Mouse (Mus musculus): ENCODE measurements around the gene Col9a1. TPM values are rescaled to one million over a fixed set of nuclear protein-coding genes. Genes with fewer than 3 reads are reported as not detected.
A peak's percentile ranks its signal among the peaks of the same experiment; 100 is the strongest.

The Col9a1 gene
- polyA plus RNA-seq (2016; fragmentation: Nextera tagmentation; extraction: Ambion mirVana): 35.6 and 35.8 TPM in 2 replicates

DNA sequence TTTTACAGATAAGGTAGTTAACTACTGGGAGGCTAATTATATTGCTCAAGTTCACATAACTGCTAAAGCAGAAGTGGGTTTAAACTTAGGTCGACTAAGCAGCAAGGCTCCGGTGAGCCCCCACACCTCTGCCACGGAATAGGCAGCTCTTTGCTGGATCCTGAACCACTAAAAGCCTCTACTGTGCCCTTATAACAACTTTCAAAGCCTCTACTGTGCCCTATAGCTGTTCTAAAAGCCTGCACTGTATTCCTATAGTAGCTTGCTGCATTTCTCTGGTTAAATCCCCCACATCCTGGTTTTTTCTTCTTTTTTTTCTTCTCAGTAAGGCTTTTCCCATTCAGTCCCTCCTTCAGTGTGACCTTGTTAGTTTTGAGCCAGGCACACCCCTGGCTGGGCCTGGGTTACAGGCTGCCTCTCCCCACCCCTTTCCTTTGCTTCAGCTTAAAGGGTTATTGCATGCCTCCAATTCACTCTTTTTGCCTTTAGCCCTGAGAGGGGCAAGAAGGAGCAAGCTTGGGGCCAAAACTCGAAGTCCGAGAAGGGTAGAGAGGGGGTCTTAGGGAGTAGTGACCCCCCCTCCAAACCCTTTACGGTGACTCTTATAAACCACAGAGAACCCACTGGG, at the start of gene Col9a1:
Gene Col9a1 (plus strand): TSS at position 387 of the 628 bp plus-strand sequence.
- no peak for ATAC-seq (ENCODE audit: insufficient number of reproducible peaks, low FRiP score)
- no peaks in the 10 kb centered on the region for H3K36me3 ChIP-seq
- H3K4me2 ChIP-seq: no peak within 1 kb of the TSS
- 68% methylated on average over 6 of the region's 6 CpGs for WGBS
- H3K9ac ChIP-seq: no peak within 1 kb of the TSS
- H3K4me3 ChIP-seq: no peak within 1 kb of the TSS
- H3K27ac ChIP-seq (ENCODE audit: poor library complexity, severe bottlenecking): no peak within 1 kb of the TSS
- H3K27me3 ChIP-seq (replicated peaks): no peaks in the 10 kb centered on the region
- peaks cover 3% of the 10 kb centered on the region; the same call in 1 of the 2 replicates for H3K9me3 ChIP-seq (replicated peaks)
- H3K4me1 ChIP-seq (replicated peaks): no peaks in the 10 kb centered on the region

DNA sequence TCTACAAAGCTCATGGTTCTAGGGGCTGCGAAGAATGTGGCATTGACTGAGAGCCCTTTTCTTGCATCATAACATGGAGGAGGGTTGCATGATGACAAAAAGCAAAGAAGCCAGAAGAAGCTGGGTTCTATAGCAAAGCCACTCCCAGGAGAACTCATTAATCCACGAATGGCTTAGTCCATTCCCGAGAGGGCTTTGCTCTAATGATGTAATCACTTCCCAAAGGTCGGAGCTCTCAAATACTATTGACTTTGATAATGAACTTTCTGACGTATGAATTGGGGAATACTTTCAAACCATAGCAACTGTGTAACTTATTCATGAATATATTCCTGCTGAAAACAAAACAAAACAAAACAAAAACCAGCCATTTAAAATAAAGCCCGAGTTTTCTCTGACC, 49.5 kb upstream of the Col9a1 start:
- Histone ChIP-seq H3K4me2 (no peak overlapping the region), H3K36me3 (no peaks in the 10 kb centered on the region), H3K9ac (no peak overlapping the region), H3K27ac (ENCODE audit: poor library complexity, severe bottlenecking) (no peak overlapping the region), H3K9me3 (replicated peaks) (no peaks in the 10 kb centered on the region), H3K4me1 (replicated peaks) (no peaks in the 10 kb centered on the region), H3K27me3 (replicated peaks) (no peaks in the 10 kb centered on the region), H3K4me3 (no peak overlapping the region)
- WGBS: 65% methylated on average over 6 of the region's 6 CpGs
- no peak for ATAC-seq (ENCODE audit: insufficient number of reproducible peaks, low FRiP score)

DNA sequence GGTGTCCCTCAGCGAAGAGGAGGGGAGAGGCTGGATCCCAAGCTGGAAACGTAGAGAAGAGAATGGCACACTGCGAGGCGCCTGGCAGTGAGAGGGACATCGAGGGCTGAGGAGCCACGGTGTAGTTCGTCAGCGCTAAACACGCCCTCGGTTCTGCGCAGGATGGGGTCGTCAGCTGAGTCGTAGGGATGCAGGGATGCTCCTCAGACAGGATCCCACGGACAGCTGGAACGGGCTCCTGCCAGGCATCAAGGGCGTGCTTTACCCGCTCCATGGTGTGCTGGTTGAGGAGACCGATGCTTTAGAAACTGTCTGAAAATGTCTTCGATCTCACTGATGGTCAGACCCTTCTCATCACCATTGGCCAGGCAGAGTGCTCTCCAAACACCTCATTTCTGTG, 43.6 kb upstream of the Col9a1 start:
- Histone ChIP-seq H3K27me3 (replicated peaks) (0 out of 2 replicates have a peak, but pooled peaks cover 5% of the 10 kb centered on the region), H3K9me3 (replicated peaks) (no peaks in the 10 kb centered on the region), H3K9ac (no peak overlapping the region), H3K4me3 (no peak overlapping the region), H3K4me2 (peak overlapping the region; percentile 31), H3K36me3 (no peaks in the 10 kb centered on the region), H3K27ac (ENCODE audit: poor library complexity, severe bottlenecking) (no peak overlapping the region), H3K4me1 (replicated peaks) (no peaks in the 10 kb centered on the region)
- no peak for ATAC-seq (ENCODE audit: insufficient number of reproducible peaks, low FRiP score)
- WGBS: 46% methylated on average over 19 of the region's 19 CpGs

DNA sequence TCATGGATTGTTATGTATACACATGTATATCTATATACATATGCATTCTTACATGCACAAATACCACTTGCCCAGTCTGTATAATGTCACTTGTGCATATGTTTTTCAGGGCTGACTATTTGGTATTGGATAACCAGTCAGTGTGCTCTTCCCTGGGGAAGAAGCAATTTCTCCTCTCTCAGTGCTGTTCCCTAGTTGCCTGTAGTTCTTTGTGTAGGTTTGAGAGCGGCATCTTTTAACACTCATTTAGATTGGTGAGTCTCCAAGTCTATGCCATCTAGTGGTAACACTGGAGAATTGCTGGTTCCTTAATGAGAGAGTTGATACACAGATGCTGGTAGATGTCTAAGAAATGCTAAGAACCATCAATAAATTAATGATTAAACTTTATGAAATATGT, 42.6 kb upstream of the Col9a1 start:
- no peak overlapping the region for H3K9ac ChIP-seq
- H3K27ac ChIP-seq (ENCODE audit: poor library complexity, severe bottlenecking): no peak overlapping the region
- WGBS: 0% methylated on average over 1 of the region's 1 CpGs
- H3K4me3 ChIP-seq: no peak overlapping the region
- H3K27me3 ChIP-seq (replicated peaks): 0 out of 2 replicates have a peak, but pooled peaks cover 5% of the 10 kb centered on the region
- H3K9me3 ChIP-seq (replicated peaks): no peaks in the 10 kb centered on the region
- ATAC-seq (ENCODE audit: insufficient number of reproducible peaks, low FRiP score): no peak
- H3K4me1 ChIP-seq (replicated peaks): no peaks in the 10 kb centered on the region
- no peaks in the 10 kb centered on the region for H3K36me3 ChIP-seq
- H3K4me2 ChIP-seq: no peak overlapping the region

DNA sequence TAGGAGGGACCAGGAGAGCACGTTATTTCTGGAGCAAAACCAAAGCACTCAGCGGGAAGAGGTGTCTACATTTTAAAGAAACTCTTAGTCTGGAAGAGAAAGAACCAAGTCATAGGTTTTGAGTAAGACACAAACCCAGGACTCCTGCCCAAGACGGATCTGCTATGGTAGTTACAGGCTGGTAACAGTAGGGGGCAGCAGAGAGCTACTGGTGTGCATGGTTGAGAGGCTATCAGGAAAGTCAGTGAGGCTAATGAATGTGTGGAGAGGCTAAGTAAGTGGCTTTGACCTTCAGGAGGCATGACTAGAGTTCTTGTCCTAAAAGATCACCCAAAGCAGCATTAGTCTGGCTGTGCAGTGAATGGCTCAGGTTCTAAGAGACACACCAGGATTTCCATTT, 40.3 kb upstream of the Col9a1 start:
- H3K9me3 ChIP-seq (replicated peaks): no peaks in the 10 kb centered on the region
- H3K9ac ChIP-seq: no peak overlapping the region
- no peak; the same call in 1 of the 2 replicates for ATAC-seq (ENCODE audit: insufficient number of reproducible peaks, low FRiP score)
- H3K27ac ChIP-seq (ENCODE audit: poor library complexity, severe bottlenecking): no peak overlapping the region
- H3K4me2 ChIP-seq: no peak overlapping the region
- H3K4me1 ChIP-seq (replicated peaks): no peaks in the 10 kb centered on the region
- 0 out of 2 replicates have a peak, but pooled peaks cover 5% of the 10 kb centered on the region for H3K27me3 ChIP-seq (replicated peaks)
- no peaks in the 10 kb centered on the region for H3K36me3 ChIP-seq
- H3K4me3 ChIP-seq: no peak overlapping the region
- WGBS: 8% methylated on average over 3 of the region's 3 CpGs

DNA sequence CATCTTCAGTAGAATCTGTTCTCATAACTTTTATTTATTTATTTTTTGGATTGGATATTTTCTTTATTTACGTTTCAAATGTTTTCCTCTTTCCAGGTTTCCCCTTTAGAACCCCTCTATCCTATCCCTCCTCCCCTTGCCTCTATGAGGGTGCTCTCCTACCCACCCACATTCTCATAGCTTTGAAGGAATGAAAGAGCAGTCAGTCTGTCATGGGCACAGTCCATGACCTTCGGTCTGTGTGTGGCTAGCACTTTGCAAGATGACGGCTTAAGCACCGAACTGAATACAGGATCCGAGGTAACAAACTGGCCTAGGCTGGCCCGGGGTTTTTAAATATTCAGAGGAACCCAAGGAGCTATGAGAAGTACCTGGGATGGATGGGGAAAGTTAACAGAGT, 36.9 kb upstream of the Col9a1 start:
- Histone ChIP-seq H3K9ac (no peak overlapping the region), H3K27ac (ENCODE audit: poor library complexity, severe bottlenecking) (no peak overlapping the region), H3K4me3 (no peak overlapping the region), H3K27me3 (replicated peaks) (no peaks in the 10 kb centered on the region), H3K4me1 (replicated peaks) (no peaks in the 10 kb centered on the region), H3K4me2 (no peak overlapping the region), H3K36me3 (no peaks in the 10 kb centered on the region), H3K9me3 (replicated peaks) (no peaks in the 10 kb centered on the region)
- ATAC-seq (ENCODE audit: insufficient number of reproducible peaks, low FRiP score): no peak
- 73% methylated on average over 6 of the region's 6 CpGs for WGBS

DNA sequence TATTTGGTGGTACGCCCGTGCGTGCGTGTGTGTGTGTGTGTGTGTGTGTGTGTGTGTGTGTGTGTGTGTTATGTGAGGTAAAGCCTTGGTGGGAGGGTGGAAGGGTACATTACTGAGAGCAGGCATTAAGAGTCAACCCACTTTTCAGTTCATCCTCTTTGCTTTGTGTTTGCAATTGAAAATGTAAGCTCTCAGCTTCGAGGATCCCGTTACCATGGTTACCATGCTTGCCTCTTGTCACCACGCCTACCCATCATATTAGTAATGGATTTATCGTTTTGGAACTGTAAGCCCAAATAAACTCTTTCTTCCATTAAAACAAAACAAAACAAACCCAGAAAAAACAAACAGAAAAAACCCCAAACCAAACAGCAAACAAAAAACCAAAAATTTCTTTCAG, 33.9 kb upstream of the Col9a1 start:
- no peak for ATAC-seq (ENCODE audit: insufficient number of reproducible peaks, low FRiP score)
- H3K36me3 ChIP-seq: no peaks in the 10 kb centered on the region
- WGBS: 81% methylated on average over 8 of the region's 8 CpGs
- no peaks in the 10 kb centered on the region for H3K9me3 ChIP-seq (replicated peaks)
- H3K4me1 ChIP-seq (replicated peaks): no peaks in the 10 kb centered on the region
- H3K4me2 ChIP-seq: no peak overlapping the region
- H3K27me3 ChIP-seq (replicated peaks): no peaks in the 10 kb centered on the region
- H3K9ac ChIP-seq: no peak overlapping the region
- H3K4me3 ChIP-seq: no peak overlapping the region
- H3K27ac ChIP-seq (ENCODE audit: poor library complexity, severe bottlenecking): no peak overlapping the region

DNA sequence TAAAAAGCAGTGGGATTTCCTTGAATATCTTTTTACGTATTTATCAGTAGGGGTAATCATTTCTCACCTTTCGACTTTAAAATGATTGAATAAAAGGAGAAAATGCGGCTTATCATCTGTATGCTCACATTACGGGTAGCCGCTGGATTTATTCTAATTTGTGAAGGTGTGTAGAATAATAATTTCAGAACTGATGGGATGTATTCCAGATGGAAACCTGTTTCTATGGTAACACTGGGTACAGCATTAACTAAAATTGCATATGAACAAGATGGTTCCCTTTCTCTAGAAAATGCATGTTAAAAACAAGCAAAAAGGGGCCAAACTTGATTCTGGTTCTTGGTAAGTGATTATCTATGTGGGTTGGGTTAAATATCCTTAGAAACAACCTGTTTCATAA, 19.7 kb upstream of the Col9a1 start:
- Histone ChIP-seq H3K4me2 (no peak overlapping the region), H3K27me3 (replicated peaks) (no peaks in the 10 kb centered on the region), H3K36me3 (no peaks in the 10 kb centered on the region), H3K4me1 (replicated peaks) (no peaks in the 10 kb centered on the region), H3K4me3 (no peak overlapping the region), H3K27ac (ENCODE audit: poor library complexity, severe bottlenecking) (no peak overlapping the region), H3K9me3 (replicated peaks) (peaks cover 26% of the 10 kb centered on the region), H3K9ac (no peak overlapping the region)
- no peak for ATAC-seq (ENCODE audit: insufficient number of reproducible peaks, low FRiP score)
- 85% methylated on average over 5 of the region's 5 CpGs for WGBS

DNA sequence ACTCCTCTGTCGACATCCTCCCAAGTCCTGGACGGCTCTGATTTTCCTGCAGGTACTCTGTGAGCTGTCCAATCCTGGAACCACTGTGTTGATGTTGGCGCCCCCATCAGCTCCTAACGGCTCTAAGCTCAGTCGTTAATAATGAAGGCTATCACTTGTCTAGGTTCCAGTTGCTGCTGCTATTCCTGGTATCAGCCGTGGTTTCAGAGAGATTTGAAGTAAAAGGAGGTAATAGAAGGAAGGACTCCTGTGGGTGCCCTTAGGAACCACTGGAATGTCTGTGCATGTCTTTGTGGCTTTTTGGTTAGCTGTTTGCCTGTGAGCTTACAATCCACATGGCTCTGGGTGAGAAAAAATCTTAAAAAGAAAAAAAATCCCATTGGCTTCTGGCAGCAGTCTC, 8.0 kb upstream of the Col9a1 start:
- WGBS: 31% methylated on average over 6 of the region's 6 CpGs
- H3K4me2 ChIP-seq: no peak overlapping the region
- no peak overlapping the region for H3K4me3 ChIP-seq
- H3K9me3 ChIP-seq (replicated peaks): no peaks in the 10 kb centered on the region
- ATAC-seq (ENCODE audit: insufficient number of reproducible peaks, low FRiP score): no peak
- H3K36me3 ChIP-seq: no peaks in the 10 kb centered on the region
- H3K27me3 ChIP-seq (replicated peaks): no peaks in the 10 kb centered on the region
- H3K27ac ChIP-seq (ENCODE audit: poor library complexity, severe bottlenecking): no peak overlapping the region
- H3K4me1 ChIP-seq (replicated peaks): no peaks in the 10 kb centered on the region
- H3K9ac ChIP-seq: no peak overlapping the region

DNA sequence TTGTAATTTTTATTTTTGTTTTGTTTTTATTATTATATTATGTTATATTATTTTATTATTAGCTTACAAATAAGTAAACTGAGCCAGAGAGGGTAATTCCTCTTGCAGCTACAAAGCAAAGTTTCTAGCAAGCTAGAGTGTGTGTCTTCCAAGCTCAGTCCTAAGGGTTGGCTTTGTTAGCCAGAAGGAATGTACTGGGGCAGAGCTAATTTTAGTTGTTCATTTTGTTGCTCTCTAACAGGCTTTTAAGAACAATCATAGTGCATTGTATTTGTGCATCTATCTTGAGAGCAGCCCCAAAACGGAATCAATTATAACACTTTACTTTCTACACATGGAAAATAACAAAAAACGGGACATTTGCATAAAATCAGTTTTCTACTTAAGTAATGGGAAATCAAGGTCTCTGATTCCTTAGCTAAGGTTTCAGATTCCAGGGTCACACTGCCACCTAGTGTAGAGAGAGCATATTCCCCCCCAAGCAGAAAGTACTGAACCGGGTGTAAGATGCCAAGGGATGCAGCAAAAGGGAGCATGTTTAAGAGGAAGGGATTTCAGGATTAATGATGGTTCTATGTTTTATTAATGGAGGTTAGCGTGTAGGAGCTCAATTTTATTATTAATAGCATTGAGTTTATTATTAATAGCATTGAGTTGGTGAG, 6.1 kb upstream of the Col9a1 start:
- H3K4me3 ChIP-seq: no peak overlapping the region
- H3K36me3 ChIP-seq: no peaks in the 10 kb centered on the region
- WGBS: 4% methylated on average over 4 of the region's 4 CpGs
- no peak overlapping the region for H3K27ac ChIP-seq (ENCODE audit: poor library complexity, severe bottlenecking)
- no peak overlapping the region for H3K9ac ChIP-seq
- no peak for ATAC-seq (ENCODE audit: insufficient number of reproducible peaks, low FRiP score)
- H3K4me2 ChIP-seq: no peak overlapping the region
- H3K27me3 ChIP-seq (replicated peaks): no peaks in the 10 kb centered on the region
- no peaks in the 10 kb centered on the region for H3K4me1 ChIP-seq (replicated peaks)
- H3K9me3 ChIP-seq (replicated peaks): peaks cover 3% of the 10 kb centered on the region; the same call in 1 of the 2 replicates

DNA sequence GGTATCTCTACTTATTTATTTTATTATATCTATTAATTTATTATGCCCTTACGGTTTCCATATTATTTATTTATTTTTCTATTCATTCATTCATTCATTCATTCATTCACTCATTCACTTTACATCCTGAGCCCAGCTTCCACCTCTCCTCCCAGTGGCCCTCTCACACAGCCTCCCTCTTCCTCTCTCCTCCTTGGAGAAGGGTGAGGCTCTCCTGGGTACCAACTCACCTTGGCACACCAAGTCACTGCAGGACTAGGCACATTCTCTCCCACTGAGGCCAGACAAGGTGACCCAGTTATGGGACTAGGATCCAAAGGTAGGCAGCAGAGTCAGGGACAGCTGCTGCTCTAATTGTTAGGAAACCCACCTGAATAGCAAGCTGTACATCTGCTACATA, 5.5 kb upstream of the Col9a1 start:
- no peak for ATAC-seq (ENCODE audit: insufficient number of reproducible peaks, low FRiP score)
- H3K9me3 ChIP-seq (replicated peaks): peaks cover 3% of the 10 kb centered on the region; the same call in 1 of the 2 replicates
- 33% methylated on average over 1 of the region's 1 CpGs for WGBS
- H3K36me3 ChIP-seq: no peaks in the 10 kb centered on the region
- no peak overlapping the region for H3K4me3 ChIP-seq
- H3K27me3 ChIP-seq (replicated peaks): no peaks in the 10 kb centered on the region
- no peak overlapping the region for H3K9ac ChIP-seq
- no peak overlapping the region for H3K27ac ChIP-seq (ENCODE audit: poor library complexity, severe bottlenecking)
- H3K4me1 ChIP-seq (replicated peaks): no peaks in the 10 kb centered on the region
- no peak overlapping the region for H3K4me2 ChIP-seq

Data from heart, embryonic 12.5 days (tissue).